Mouse (Mus musculus): ENCODE data around the gene Dennd6a.

DNA sequence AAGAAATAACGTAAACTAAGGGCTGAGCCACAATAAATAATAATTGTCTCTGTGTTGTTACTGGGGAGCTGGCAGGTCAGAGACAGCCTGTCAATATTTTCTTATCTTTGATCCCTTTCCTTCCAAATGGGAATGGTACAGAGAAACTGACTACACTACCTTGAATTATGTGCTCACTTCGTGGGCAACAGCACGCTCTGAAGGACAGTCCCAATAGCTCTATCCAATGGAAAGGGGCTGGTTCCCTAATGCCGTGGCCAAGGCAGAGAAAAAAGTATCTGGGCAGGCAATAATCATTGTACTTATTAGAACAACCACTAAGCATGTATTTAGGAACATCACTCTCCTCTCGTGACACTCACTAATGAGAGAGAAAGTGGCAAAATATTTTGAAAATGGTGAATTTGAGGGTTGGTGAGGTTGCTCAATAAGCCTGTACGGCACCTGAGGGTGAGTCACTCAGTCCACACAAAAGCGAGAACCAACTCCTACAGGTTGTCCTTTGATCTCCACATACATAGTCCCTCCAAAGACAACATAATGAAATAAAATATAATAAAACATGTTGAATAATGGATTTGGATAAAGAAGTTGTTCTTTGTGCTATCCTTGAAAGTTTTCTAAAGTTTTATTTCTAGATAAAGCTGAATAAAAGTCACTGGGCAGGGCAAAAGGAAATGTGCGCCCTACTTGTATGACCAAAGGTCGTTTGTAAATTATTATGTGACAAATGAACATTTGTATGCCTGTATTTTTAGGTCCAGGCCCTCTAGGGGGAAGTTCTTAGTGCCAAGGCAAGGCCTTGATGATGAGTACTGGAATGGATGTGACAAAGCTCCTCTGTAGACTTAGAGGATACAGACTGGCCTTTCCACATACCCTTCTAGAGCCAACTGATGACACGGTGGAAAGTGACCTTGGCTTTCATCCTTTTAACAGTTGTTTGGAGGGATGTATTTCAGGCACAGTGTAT, 25.9 kb upstream of the Dennd6a start:
- TF ChIP-seq CTCF (IDR thresholded peaks at IDR 0.05; ENCODE audit: extremely low read depth, insufficient read depth, low read length) (no peak), POLR2A (IDR thresholded peaks at IDR 0.05; ENCODE audit: extremely low read depth, insufficient read depth, low read length) (no peak)

All from cortical plate, adult 2 months (tissue).